Mouse (Mus musculus) embryonic fibroblast, embryonic 13.5 days (primary cell): ENCODE results near the gene Zfpm1.

Experiments used
- CTCF ChIP-seq: IDR thresholded peaks from 2 replicates; pipeline ENCODE4 v1.5.1; 2011; ENCODE audit warnings: mild to moderate bottlenecking, control low read depth, low read length, moderate library complexity, borderline replicate concordance; ENCODE audit not compliant: insufficient read depth
- POLR2A ChIP-seq: IDR thresholded peaks from 2 replicates; pipeline ENCODE4 v1.6.1; 2011; ENCODE audit warnings: low read depth, mild to moderate bottlenecking, control low read depth, low read length, moderate library complexity

- no peak for TF ChIP-seq CTCF
- no peak for TF ChIP-seq POLR2A
Observed at GRCm38 (mm10) chr8:122293484-122293883, 11.5 kb downstream of the Zfpm1 start.
